Mouse (Mus musculus) intestine, embryonic 15.5 days (tissue): Measurements from ENCODE around the gene Barhl2. TPM values are rescaled to one million over a fixed set of nuclear protein-coding genes. Genes with fewer than 3 reads are reported as not detected.

Experiments
- ATAC-seq: fragments of 200-750 bp; cut with Nextera tagmentation; 2 replicates; pipeline ENCODE4 v1.8.0; 2017; ENCODE audit warnings: moderate TSS enrichment, moderate library complexity
- H3K27ac ChIP-seq: fragments of 300-500 bp; sonication (generic); 2 replicates; pipeline ENCODE4 v1.5.1; 2015; ENCODE audit warnings: mild to moderate bottlenecking, inconsistent platforms
- H3K27me3 ChIP-seq: fragments of 300-500 bp; sonication (generic); replicated peaks from 2 replicates; pipeline ENCODE4 v1.6.1; 2015; ENCODE audit warnings: inconsistent platforms
- H3K36me3 ChIP-seq: fragments of 300-500 bp; sonication (generic); 2 replicates; pipeline ENCODE4 v1.6.1; 2015; ENCODE audit warnings: inconsistent platforms
- H3K4me1 ChIP-seq: fragments of 300-500 bp; sonication (generic); replicated peaks from 2 replicates; pipeline ENCODE4 v1.6.1; 2015; ENCODE audit warnings: inconsistent platforms
- H3K4me2 ChIP-seq: fragments of 300-500 bp; sonication (generic); replicated peaks from 2 replicates; pipeline ENCODE4 v1.6.1; 2015; ENCODE audit warnings: mild to moderate bottlenecking, inconsistent platforms
- H3K4me3 ChIP-seq: fragments of 300-500 bp; sonication (generic); replicated peaks from 2 replicates; pipeline ENCODE4 v1.5.1; 2015; ENCODE audit warnings: inconsistent platforms
- H3K9ac ChIP-seq: fragments of 300-500 bp; sonication (generic); 2 replicates; pipeline ENCODE4 v1.6.1; 2015; ENCODE audit warnings: inconsistent platforms
- H3K9me3 ChIP-seq: fragments of 300-500 bp; sonication (generic); 2 replicates; pipeline ENCODE4 v1.6.1; 2016; ENCODE audit warnings: inconsistent platforms
- WGBS: fragments of 180-500 bp; shearing (Covaris S2); methylation state at CpG from one replicate; pipeline ENCODE4 v1.1.7; 2015; 5-methylcytosine and 5-hydroxymethylcytosine counted together
- polyA plus RNA-seq: library from polyadenylated mRNA; unstranded; fragments of >200 nt; fragmentation: Nextera tagmentation; extraction: Ambion mirVana; gene quantifications from 2 replicates; pipeline ENCODE4 v1.2.1, GENCODE M21; 2015

Barhl2 gene
- polyA plus RNA-seq, 1 experiment from 2014 or later = not detected

DNA sequence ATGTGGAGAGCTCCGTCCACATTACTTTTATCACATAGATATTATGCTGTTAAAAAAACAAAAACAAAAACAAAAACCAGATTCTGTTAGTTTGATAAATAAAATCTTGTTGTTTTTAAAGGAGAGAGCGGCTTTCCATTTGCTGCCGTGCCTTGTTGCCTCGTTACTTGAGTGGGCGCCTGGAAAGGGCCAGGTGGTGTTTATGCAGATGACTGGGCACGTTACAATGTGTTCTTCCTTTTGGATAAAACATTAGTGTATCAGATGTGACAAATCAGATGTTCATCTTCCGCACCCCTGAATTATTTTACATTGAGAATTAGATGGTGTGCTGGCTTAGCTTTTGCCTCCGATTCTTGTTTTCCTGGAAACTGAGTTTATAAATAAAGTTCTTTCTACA lies 37.1 kb downstream of the Barhl2 start:
- Histone ChIP-seq H3K9ac (no peak overlapping the region), H3K27ac (no peak overlapping the region), H3K4me2 (no peak overlapping the region), H3K27me3 (no peaks in the 10 kb centered on the region), H3K4me1 (no peaks in the 10 kb centered on the region), H3K9me3 (no peaks in the 10 kb centered on the region), H3K36me3 (no peaks in the 10 kb centered on the region), H3K4me3 (no peak overlapping the region)
- WGBS = 91% methylated on average over 8 of the region's 8 CpGs
- ATAC-seq = no peak

GRCm38 (mm10) chr5:106420370-106420769 lies 37.6 kb downstream of the Barhl2 start:
- H3K4me1 ChIP-seq = no peaks in the 10 kb centered on the region
- no peak overlapping the region for H3K27ac ChIP-seq
- no peak overlapping the region for H3K4me2 ChIP-seq
- no peak overlapping the region for H3K4me3 ChIP-seq
- no peaks in the 10 kb centered on the region for H3K36me3 ChIP-seq
- WGBS = 84% methylated on average over 11 of the region's 11 CpGs
- H3K9me3 ChIP-seq = no peaks in the 10 kb centered on the region
- ATAC-seq = no peak
- no peaks in the 10 kb centered on the region for H3K27me3 ChIP-seq
- H3K9ac ChIP-seq = no peak overlapping the region

DNA sequence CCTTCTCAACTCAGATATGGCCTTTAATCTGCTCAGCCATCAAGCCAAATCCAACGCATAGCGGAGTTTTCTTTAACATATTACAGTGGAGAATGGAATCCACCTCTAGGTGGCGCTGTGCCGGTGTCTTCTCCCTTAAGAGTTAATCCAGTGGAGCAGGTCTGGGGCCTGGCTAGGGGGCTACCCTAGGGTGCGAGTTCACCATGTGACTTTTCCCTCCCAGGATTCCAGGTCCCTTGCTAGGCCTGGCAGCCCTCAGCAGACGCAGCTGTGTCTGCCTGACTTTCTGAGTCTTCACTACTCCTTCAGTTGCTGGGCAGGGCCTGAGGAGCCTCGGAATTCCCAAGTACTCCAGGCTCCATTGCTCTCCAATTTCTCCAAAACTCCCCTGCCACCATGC lies 40.8 kb downstream of the Barhl2 start:
- Histone ChIP-seq H3K4me2 (no peak overlapping the region), H3K4me1 (no peaks in the 10 kb centered on the region), H3K9me3 (no peaks in the 10 kb centered on the region), H3K4me3 (no peak overlapping the region), H3K27me3 (no peaks in the 10 kb centered on the region), H3K27ac (no peak overlapping the region), H3K36me3 (no peaks in the 10 kb centered on the region), H3K9ac (no peak overlapping the region)
- ATAC-seq = peak; percentile 34
- WGBS = 29% methylated on average over 7 of the region's 7 CpGs

DNA sequence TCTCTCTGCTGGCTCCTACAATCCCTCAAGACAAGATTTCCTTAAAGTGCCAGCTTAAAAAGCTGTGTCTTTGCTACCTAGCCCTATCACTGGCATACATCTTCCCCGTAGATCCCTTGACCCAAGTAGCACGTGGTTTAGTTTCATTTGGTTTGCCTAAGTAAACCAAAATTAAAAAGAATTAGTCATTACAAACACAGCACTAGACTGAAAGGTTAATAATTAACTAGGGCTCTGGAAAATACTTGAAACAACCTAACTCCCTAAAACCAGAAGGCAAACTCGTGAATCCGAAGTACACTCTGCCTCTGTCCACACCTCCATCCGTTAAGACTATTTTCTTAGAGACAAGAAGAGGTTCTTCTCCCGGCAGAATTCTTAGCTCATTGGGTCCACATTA lies 41.4 kb downstream of the Barhl2 start:
- 53% methylated on average over 6 of the region's 6 CpGs for WGBS
- peak; percentile 87 for ATAC-seq
- Histone ChIP-seq H3K4me3 (no peak overlapping the region), H3K9me3 (no peaks in the 10 kb centered on the region), H3K36me3 (no peaks in the 10 kb centered on the region), H3K9ac (no peak overlapping the region), H3K4me2 (no peak overlapping the region), H3K27me3 (no peaks in the 10 kb centered on the region), H3K27ac (no peak overlapping the region), H3K4me1 (no peaks in the 10 kb centered on the region)

DNA sequence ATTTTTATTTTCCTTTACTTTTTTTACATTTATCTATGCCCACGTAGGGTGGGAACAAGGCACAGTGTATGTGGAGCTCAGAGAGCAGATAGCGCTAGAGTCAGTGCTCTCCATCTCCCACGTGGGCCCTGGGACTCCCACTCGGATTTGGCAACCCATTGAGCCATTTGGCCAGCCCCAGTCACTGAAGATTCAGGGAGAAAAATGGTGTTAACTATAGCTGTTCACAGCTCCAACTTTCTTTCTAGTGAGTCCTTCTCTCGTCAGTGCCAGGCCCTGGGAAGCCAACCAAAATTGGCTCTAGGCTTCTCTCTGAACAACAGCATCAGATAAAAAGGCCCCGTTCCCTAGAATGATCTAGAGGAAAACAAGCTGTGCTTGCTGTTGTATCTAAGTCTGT lies 42.2 kb downstream of the Barhl2 start:
- Histone ChIP-seq H3K9ac (no peak overlapping the region), H3K36me3 (no peaks in the 10 kb centered on the region), H3K9me3 (no peaks in the 10 kb centered on the region), H3K4me3 (no peak overlapping the region), H3K27ac (no peak overlapping the region), H3K27me3 (no peaks in the 10 kb centered on the region), H3K4me1 (no peaks in the 10 kb centered on the region), H3K4me2 (no peak overlapping the region)
- WGBS = 80% methylated on average over 6 of the region's 6 CpGs
- ATAC-seq = no peak

DNA sequence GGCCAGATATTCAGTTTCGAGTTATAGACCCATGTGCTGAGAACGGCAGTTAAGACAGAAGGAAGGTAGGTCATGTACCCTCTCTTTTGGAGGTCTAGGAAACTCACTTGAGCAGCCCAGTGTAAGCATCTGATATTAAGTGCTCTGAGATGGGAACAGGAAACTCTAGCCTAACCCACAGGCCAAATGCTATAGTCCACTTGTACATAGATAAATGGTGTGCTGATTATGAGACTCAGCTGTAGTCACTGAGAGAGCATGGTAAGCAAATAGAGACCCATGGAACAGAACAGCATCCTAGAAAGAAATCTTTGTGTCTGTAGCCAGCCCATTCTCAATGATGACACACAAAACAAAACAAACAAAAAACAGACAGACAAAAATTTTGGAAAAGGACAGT lies 55.2 kb downstream of the Barhl2 start:
- no peak overlapping the region for H3K27ac ChIP-seq
- H3K4me1 ChIP-seq = no peaks in the 10 kb centered on the region
- no peaks in the 10 kb centered on the region for H3K27me3 ChIP-seq
- ATAC-seq = no peak
- no peak overlapping the region for H3K9ac ChIP-seq
- no peaks in the 10 kb centered on the region for H3K36me3 ChIP-seq
- WGBS = 79% methylated on average over 2 of the region's 2 CpGs
- no peaks in the 10 kb centered on the region for H3K9me3 ChIP-seq
- no peak overlapping the region for H3K4me3 ChIP-seq
- no peak overlapping the region for H3K4me2 ChIP-seq

Other genes starting within 250 kb of the Barhl2 start
- not detected in 2 replicates for gene Gm17304, start 150.9 kb upstream of the Barhl2 start, polyA plus RNA-seq
- gene Zfp644, start 239.1 kb upstream of the Barhl2 start, polyA plus RNA-seq = 41.8 and 55.7 TPM in 2 replicates